Mouse (Mus musculus) CD4-positive naive resting alpha-beta T cell, adult 76 days (primary cell): ENCODE results near the gene Spin2g. TPM values are rescaled to one million over a fixed set of nuclear protein-coding genes. Genes with fewer than 3 reads are reported as not detected.

Experiments used
- total RNA-seq: library from RNA; stranded (reverse); gene quantifications from one replicate; pipeline ENCODE4 v1.2.4, GENCODE M21; 2023

Spin2g gene
- not detected for total RNA-seq

DNA sequence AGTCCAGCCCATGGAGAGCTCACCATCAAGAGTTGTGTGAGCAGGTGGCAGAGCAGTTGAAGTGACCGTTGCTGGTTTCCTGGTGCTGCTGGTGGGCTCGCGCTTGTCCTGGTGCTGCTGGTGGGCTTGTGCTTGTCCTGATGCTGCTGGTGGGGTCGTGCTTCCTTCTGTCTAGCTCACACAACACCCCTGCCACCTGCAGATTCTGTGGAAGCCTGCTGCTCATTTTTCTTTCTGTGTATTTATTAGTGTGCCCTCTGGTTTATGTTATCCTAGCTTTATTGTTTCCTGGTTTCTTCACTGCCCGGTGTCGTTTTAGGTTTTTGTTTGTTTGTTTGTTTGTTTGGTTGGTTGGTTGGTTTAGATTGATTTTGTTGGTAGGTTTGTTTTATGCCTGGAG lies at the start of gene Spin2g:
TSS of gene Spin2g (minus strand) at position 101 of the 400 bp plus-strand sequence.

Other genes with a start within 250 kb of the Spin2g start
- not detected for gene Btbd35f9, start 77.2 kb downstream of the Spin2g start, total RNA-seq
- not detected for gene Btbd35f8, start 211.8 kb upstream of the Spin2g start, total RNA-seq